Mouse (Mus musculus) ES-E14 (cell line): ENCODE measurements around the gene Ckap2l.

Source experiments
- CHD2 ChIP-seq: IDR thresholded peaks from 2 replicates; pipeline ENCODE4 v1.6.1; 2014; ENCODE audit warnings: mild to moderate bottlenecking, low read depth, low read length, inconsistent platforms
- HCFC1 ChIP-seq: IDR thresholded peaks from 2 replicates; pipeline ENCODE4 v1.6.1; 2012; ENCODE audit warnings: low read length, inconsistent platforms, borderline replicate concordance; ENCODE audit not compliant: insufficient read depth

- TF ChIP-seq HCFC1 (no peak), CHD2 (no peak)
Measured at GRCm38 (mm10) chr2:129233218-129233617, 63.8 kb downstream of the Ckap2l start.
